Mouse (Mus musculus) kidney, adult 18-20 months (tissue): ENCODE data around the gene Htra2.

Experiments used
- DNase-seq: peaks from one replicate; pipeline ENCODE4 v3.0.0; 2021

The Htra2 gene

GRCm38 (mm10) chr6:83031111-83031510 is 24.0 kb downstream of the Htra2 start:
- DNase-seq = no peak

GRCm38 (mm10) chr6:83029777-83030176 is 25.3 kb downstream of the Htra2 start:
- no peak for DNase-seq

- no peak for DNase-seq
Measured at GRCm38 (mm10) chr6:83027706-83028105, 27.4 kb downstream of the Htra2 start.

- DNase-seq = no peak
Measured at GRCm38 (mm10) chr6:83027293-83027692, 27.8 kb downstream of the Htra2 start.

GRCm38 (mm10) chr6:83025221-83025620 is 29.9 kb downstream of the Htra2 start:
- DNase-seq = no peak

GRCm38 (mm10) chr6:83024421-83024820 is 30.7 kb downstream of the Htra2 start:
- DNase-seq = no peak

- DNase-seq = no peak
Measured at GRCm38 (mm10) chr6:83023786-83024185, 31.3 kb downstream of the Htra2 start.

GRCm38 (mm10) chr6:83023008-83023407 is 32.1 kb downstream of the Htra2 start:
- DNase-seq = no peak

GRCm38 (mm10) chr6:83020836-83021593 is 34.1 kb downstream of the Htra2 start:
- DNase-seq = no peak

GRCm38 (mm10) chr6:83020121-83020520 is 35.0 kb downstream of the Htra2 start:
- DNase-seq = no peak

GRCm38 (mm10) chr6:83019044-83019443 is 36.0 kb downstream of the Htra2 start:
- DNase-seq = no peak

- DNase-seq = no peak
Measured at GRCm38 (mm10) chr6:83017190-83017589, 37.9 kb downstream of the Htra2 start.

GRCm38 (mm10) chr6:83015749-83016148 is 39.3 kb downstream of the Htra2 start:
- no peak for DNase-seq

- no peak for DNase-seq
Measured at GRCm38 (mm10) chr6:83014482-83015466, 40.3 kb downstream of the Htra2 start.

GRCm38 (mm10) chr6:83013444-83013843 is 41.6 kb downstream of the Htra2 start:
- DNase-seq = no peak

GRCm38 (mm10) chr6:83011756-83012155 is 43.3 kb downstream of the Htra2 start:
- no peak for DNase-seq

- DNase-seq = no peak
Measured at GRCm38 (mm10) chr6:83011255-83011654, 43.8 kb downstream of the Htra2 start.

- no peak for DNase-seq
Measured at GRCm38 (mm10) chr6:83010010-83010409, 45.1 kb downstream of the Htra2 start.

- no peak for DNase-seq
Measured at GRCm38 (mm10) chr6:83008659-83009058, 46.4 kb downstream of the Htra2 start.

- no peak for DNase-seq
Measured at GRCm38 (mm10) chr6:83006114-83006513, 49.0 kb downstream of the Htra2 start.

GRCm38 (mm10) chr6:83005444-83006011 is 49.5 kb downstream of the Htra2 start:
- DNase-seq = no peak

GRCm38 (mm10) chr6:83004872-83005271 is 50.2 kb downstream of the Htra2 start:
- no peak for DNase-seq

- DNase-seq = no peak
Measured at GRCm38 (mm10) chr6:83004309-83004708, 50.8 kb downstream of the Htra2 start.
